Mouse (Mus musculus): ENCODE measurements around the gene Dydc2.

The Dydc2 gene

GRCm38 (mm10) chr14:41000801-41001200 is 68.2 kb downstream of the Dydc2 start:
- DNase-seq (ENCODE audit: low spot score in 2 of 2): no peak

GRCm38 (mm10) chr14:40999904-41000645 is 68.9 kb downstream of the Dydc2 start:
- DNase-seq (ENCODE audit: low spot score in 2 of 2): no peak

Measured in urinary bladder, adult 18-20 months (tissue).